Mouse (Mus musculus) stomach, embryonic 15.5 days (tissue): ENCODE data around the gene Tmem255a. TPM values are rescaled to one million over a fixed set of nuclear protein-coding genes. Genes with fewer than 3 reads are reported as not detected.

ENCODE experiments used
- ATAC-seq: fragments of 200-750 bp; cut with Nextera tagmentation; 2 replicates; pipeline ENCODE4 v1.8.0; 2017; ENCODE audit warnings: low read depth, moderate number of reproducible peaks, moderate TSS enrichment; ENCODE audit not compliant: insufficient read depth, low FRiP score
- H3K27ac ChIP-seq: fragments of 300-500 bp; sonication (generic); 2 replicates; pipeline ENCODE4 v1.5.1; 2015; ENCODE audit warnings: mild to moderate bottlenecking, inconsistent platforms
- H3K27me3 ChIP-seq: fragments of 300-500 bp; sonication (generic); replicated peaks from 2 replicates; pipeline ENCODE4 v1.6.1; 2015; ENCODE audit warnings: inconsistent platforms
- H3K36me3 ChIP-seq: fragments of 300-500 bp; sonication (generic); 2 replicates; pipeline ENCODE4 v1.6.1; 2015; ENCODE audit warnings: inconsistent platforms
- H3K4me1 ChIP-seq: fragments of 300-500 bp; sonication (generic); 2 replicates; pipeline ENCODE4 v1.6.1; 2015; ENCODE audit warnings: inconsistent platforms
- H3K4me2 ChIP-seq: fragments of 300-500 bp; sonication (generic); 2 replicates; pipeline ENCODE4 v1.6.1; 2015; ENCODE audit warnings: mild to moderate bottlenecking, inconsistent platforms
- H3K4me3 ChIP-seq: fragments of 300-500 bp; sonication (generic); replicated peaks from 2 replicates; pipeline ENCODE4 v1.5.1; 2015; ENCODE audit warnings: inconsistent platforms
- H3K9ac ChIP-seq: fragments of 300-500 bp; sonication (generic); 2 replicates; pipeline ENCODE4 v1.6.1; 2015; ENCODE audit warnings: inconsistent platforms
- H3K9me3 ChIP-seq: fragments of 300-500 bp; sonication (generic); 2 replicates; pipeline ENCODE4 v1.6.1; 2016; ENCODE audit warnings: inconsistent platforms
- WGBS: fragments of 180-500 bp; shearing (Covaris S2); methylation state at CpG from one replicate; pipeline ENCODE4 v1.1.7; 2015; 5-methylcytosine and 5-hydroxymethylcytosine counted together
- polyA plus RNA-seq: library from polyadenylated mRNA; unstranded; fragments of >200 nt; fragmentation: Nextera tagmentation; extraction: Ambion mirVana; gene quantifications from 2 replicates; pipeline ENCODE4 v1.2.1, GENCODE M21; 2015

The Tmem255a gene
- 31.8 and 34.5 TPM in 2 replicates for polyA plus RNA-seq

- peak within 1 kb of the TSS; percentile 73 for H3K4me2 ChIP-seq
- no peak within 1 kb of the TSS for H3K27ac ChIP-seq
- WGBS = 27% methylated on average over 26 of the region's 27 CpGs
- peak within 1 kb of the TSS; percentile 37 for H3K4me3 ChIP-seq
- ATAC-seq = no peak
- H3K27me3 ChIP-seq = no peaks in the 10 kb centered on the region
- no peaks in the 10 kb centered on the region for H3K36me3 ChIP-seq
- H3K9me3 ChIP-seq = no peaks in the 10 kb centered on the region
- H3K4me1 ChIP-seq = no peaks in the 10 kb centered on the region
- H3K9ac ChIP-seq = no peak within 1 kb of the TSS
Measured at GRCm38 (mm10) chrX:38251851-38252571, at the start of gene Tmem255a. Gene Tmem255a, minus strand, starts transcription at chrX:38252439.

GRCm38 (mm10) chrX:38259610-38260009 lies 7.4 kb upstream of the Tmem255a start:
- Histone ChIP-seq H3K27ac (no peak overlapping the region), H3K9ac (no peak overlapping the region), H3K9me3 (no peaks in the 10 kb centered on the region), H3K4me2 (no peak overlapping the region), H3K4me1 (no peaks in the 10 kb centered on the region), H3K36me3 (no peaks in the 10 kb centered on the region), H3K4me3 (no peak overlapping the region), H3K27me3 (no peaks in the 10 kb centered on the region)
- 28% methylated on average over 2 of the region's 2 CpGs for WGBS
- no peak for ATAC-seq

- Histone ChIP-seq H3K4me3 (peak overlapping the region; percentile 37), H3K27me3 (no peaks in the 10 kb centered on the region), H3K27ac (no peak overlapping the region), H3K9me3 (no peaks in the 10 kb centered on the region), H3K9ac (no peak overlapping the region), H3K4me2 (peak overlapping the region; percentile 73), H3K4me1 (no peaks in the 10 kb centered on the region), H3K36me3 (no peaks in the 10 kb centered on the region)
- ATAC-seq = peak; percentile 56; the same call in 1 of the 2 replicates
- WGBS = 28% methylated on average over 18 of the region's 18 CpGs
Measured at GRCm38 (mm10) chrX:38250352-38250950, 1.8 kb downstream of the Tmem255a start.

GRCm38 (mm10) chrX:38249640-38250351 lies 2.4 kb downstream of the Tmem255a start:
- H3K4me1 ChIP-seq = no peaks in the 10 kb centered on the region
- WGBS = 28% methylated on average over 16 of the region's 16 CpGs
- H3K36me3 ChIP-seq = no peaks in the 10 kb centered on the region
- H3K9me3 ChIP-seq = no peaks in the 10 kb centered on the region
- no peak overlapping the region for H3K27ac ChIP-seq
- H3K4me3 ChIP-seq = peak overlapping the region; percentile 37; the same call in 1 of the 2 replicates
- peak overlapping the region; percentile 73; the same call in 1 of the 2 replicates for H3K4me2 ChIP-seq
- H3K9ac ChIP-seq = no peak overlapping the region
- no peaks in the 10 kb centered on the region for H3K27me3 ChIP-seq
- no peak for ATAC-seq

- WGBS = 40% methylated on average over 5 of the region's 5 CpGs
- ATAC-seq = no peak
- H3K9me3 ChIP-seq = no peaks in the 10 kb centered on the region
- no peak overlapping the region for H3K27ac ChIP-seq
- no peak overlapping the region for H3K4me2 ChIP-seq
- H3K4me3 ChIP-seq = no peak overlapping the region
- H3K27me3 ChIP-seq = no peaks in the 10 kb centered on the region
- no peaks in the 10 kb centered on the region for H3K4me1 ChIP-seq
- H3K9ac ChIP-seq = no peak overlapping the region
- no peaks in the 10 kb centered on the region for H3K36me3 ChIP-seq
Measured at GRCm38 (mm10) chrX:38247601-38248000, 4.6 kb downstream of the Tmem255a start.

GRCm38 (mm10) chrX:38247108-38247507 lies 5.1 kb downstream of the Tmem255a start:
- no peak overlapping the region for H3K4me3 ChIP-seq
- 0 out of 2 replicates have a peak, but pooled peaks have one; percentile 27 for ATAC-seq
- WGBS = 42% methylated on average over 6 of the region's 6 CpGs
- H3K36me3 ChIP-seq = no peaks in the 10 kb centered on the region
- H3K4me1 ChIP-seq = no peaks in the 10 kb centered on the region
- no peak overlapping the region for H3K4me2 ChIP-seq
- H3K9ac ChIP-seq = no peak overlapping the region
- no peaks in the 10 kb centered on the region for H3K9me3 ChIP-seq
- H3K27ac ChIP-seq = no peak overlapping the region
- H3K27me3 ChIP-seq = no peaks in the 10 kb centered on the region

- no peaks in the 10 kb centered on the region for H3K9me3 ChIP-seq
- no peak overlapping the region for H3K9ac ChIP-seq
- no peak for ATAC-seq
- no peak overlapping the region for H3K27ac ChIP-seq
- no peak overlapping the region for H3K4me2 ChIP-seq
- H3K4me3 ChIP-seq = no peak overlapping the region
- no peaks in the 10 kb centered on the region for H3K4me1 ChIP-seq
- no peaks in the 10 kb centered on the region for H3K36me3 ChIP-seq
- 42% methylated on average over 2 of the region's 2 CpGs for WGBS
- no peaks in the 10 kb centered on the region for H3K27me3 ChIP-seq
Measured at GRCm38 (mm10) chrX:38237731-38238130, 14.5 kb downstream of the Tmem255a start.

GRCm38 (mm10) chrX:38229888-38230287 lies 22.4 kb downstream of the Tmem255a start:
- no peaks in the 10 kb centered on the region for H3K4me1 ChIP-seq
- no peak for ATAC-seq
- 79% methylated on average over 1 of the region's 1 CpGs for WGBS
- no peak overlapping the region for H3K27ac ChIP-seq
- no peaks in the 10 kb centered on the region for H3K9me3 ChIP-seq
- H3K4me3 ChIP-seq = no peak overlapping the region
- H3K27me3 ChIP-seq = no peaks in the 10 kb centered on the region
- H3K36me3 ChIP-seq = no peaks in the 10 kb centered on the region
- H3K4me2 ChIP-seq = no peak overlapping the region
- H3K9ac ChIP-seq = no peak overlapping the region

GRCm38 (mm10) chrX:38222757-38223156 lies 29.5 kb downstream of the Tmem255a start:
- H3K9me3 ChIP-seq = no peaks in the 10 kb centered on the region
- H3K9ac ChIP-seq = no peak overlapping the region
- ATAC-seq = no peak
- 33% methylated on average over 2 of the region's 2 CpGs for WGBS
- H3K4me1 ChIP-seq = no peaks in the 10 kb centered on the region
- no peak overlapping the region for H3K4me3 ChIP-seq
- no peak overlapping the region for H3K27ac ChIP-seq
- no peaks in the 10 kb centered on the region for H3K36me3 ChIP-seq
- no peaks in the 10 kb centered on the region for H3K27me3 ChIP-seq
- H3K4me2 ChIP-seq = no peak overlapping the region

- no peaks in the 10 kb centered on the region for H3K36me3 ChIP-seq
- no peaks in the 10 kb centered on the region for H3K27me3 ChIP-seq
- no peak overlapping the region for H3K4me2 ChIP-seq
- H3K9me3 ChIP-seq = no peaks in the 10 kb centered on the region
- no peaks in the 10 kb centered on the region for H3K4me1 ChIP-seq
- H3K4me3 ChIP-seq = no peak overlapping the region
- no peak for ATAC-seq
- no peak overlapping the region; the same call in 1 of the 2 replicates for H3K27ac ChIP-seq
- WGBS = 77% methylated on average over 2 of the region's 2 CpGs
- no peak overlapping the region for H3K9ac ChIP-seq
Measured at GRCm38 (mm10) chrX:38217676-38217991, 34.6 kb downstream of the Tmem255a start.

GRCm38 (mm10) chrX:38216986-38217675 lies 35.1 kb downstream of the Tmem255a start:
- H3K9me3 ChIP-seq = no peaks in the 10 kb centered on the region
- WGBS = 59% methylated on average over 9 of the region's 9 CpGs
- no peak overlapping the region; the same call in 1 of the 2 replicates for H3K27ac ChIP-seq
- no peak overlapping the region for H3K4me3 ChIP-seq
- no peak for ATAC-seq
- no peak overlapping the region for H3K9ac ChIP-seq
- H3K4me2 ChIP-seq = no peak overlapping the region
- H3K27me3 ChIP-seq = no peaks in the 10 kb centered on the region
- no peaks in the 10 kb centered on the region for H3K4me1 ChIP-seq
- no peaks in the 10 kb centered on the region for H3K36me3 ChIP-seq
